Mouse (Mus musculus) liver (tissue): Measurements from ENCODE around the gene Slc17a9.
"Not testable (repeated sequence)": the region's sequence is repeated elsewhere in the genome, so short reads cannot be mapped to it uniquely, and the experiment has no call there.

Source experiments
- DNase-seq: peaks from one replicate; pipeline ENCODE4 v3.0.0-alpha.2; 2020; ENCODE audit warnings: mixed read lengths

The Slc17a9 gene

GRCm38 (mm10) chr2:180710276-180711155, 14.5 kb upstream of the Slc17a9 start:
- DNase-seq = peak; percentile 42

GRCm38 (mm10) chr2:180711527-180711926, 13.5 kb upstream of the Slc17a9 start:
- no peak for DNase-seq

- DNase-seq = peak; percentile 53
Measured at GRCm38 (mm10) chr2:180712037-180712689, 12.9 kb upstream of the Slc17a9 start.

GRCm38 (mm10) chr2:180722748-180723147, 2.3 kb upstream of the Slc17a9 start:
- DNase-seq = not testable (repeated sequence)

GRCm38 (mm10) chr2:180723865-180724264, 1.2 kb upstream of the Slc17a9 start:
- no peak for DNase-seq

- no peak for DNase-seq
Measured at GRCm38 (mm10) chr2:180725414-180725778, 333 bp downstream of the Slc17a9 start.

GRCm38 (mm10) chr2:180725856-180726629, 980 bp downstream of the Slc17a9 start:
- no peak for DNase-seq

- DNase-seq = peak; percentile 34
Measured at GRCm38 (mm10) chr2:180726658-180727442, 1.8 kb downstream of the Slc17a9 start.

GRCm38 (mm10) chr2:180727613-180728021, 2.6 kb downstream of the Slc17a9 start:
- no peak for DNase-seq

- no peak for DNase-seq
Measured at GRCm38 (mm10) chr2:180731036-180731435, 6.0 kb downstream of the Slc17a9 start.

- no peak for DNase-seq
Measured at GRCm38 (mm10) chr2:180731984-180732383, 6.9 kb downstream of the Slc17a9 start.

- no peak for DNase-seq
Measured at GRCm38 (mm10) chr2:180735232-180735631, 10.2 kb downstream of the Slc17a9 start.

- no peak for DNase-seq
Measured at GRCm38 (mm10) chr2:180737984-180738383, 12.9 kb downstream of the Slc17a9 start.

- no peak for DNase-seq
Measured at GRCm38 (mm10) chr2:180740349-180740748, 15.3 kb downstream of the Slc17a9 start.

- DNase-seq = no peak
Measured at GRCm38 (mm10) chr2:180741421-180741820, 16.4 kb downstream of the Slc17a9 start.

- no peak for DNase-seq
Measured at GRCm38 (mm10) chr2:180742820-180743219, 17.8 kb downstream of the Slc17a9 start.

- DNase-seq = no peak
Measured at GRCm38 (mm10) chr2:180743321-180743720, 18.3 kb downstream of the Slc17a9 start.

- peak; percentile 86 for DNase-seq
Measured at GRCm38 (mm10) chr2:180745248-180745927, 20.3 kb downstream of the Slc17a9 start.

GRCm38 (mm10) chr2:180746569-180747192, 21.6 kb downstream of the Slc17a9 start:
- DNase-seq = no peak

GRCm38 (mm10) chr2:180748904-180749303, 23.8 kb downstream of the Slc17a9 start:
- no peak for DNase-seq

- no peak for DNase-seq
Measured at GRCm38 (mm10) chr2:180754976-180755688, 30.1 kb downstream of the Slc17a9 start.
